Mouse (Mus musculus) lung, postnatal 0 days (tissue): Measurements from ENCODE around the gene Gcm2. TPM values are rescaled to one million over a fixed set of nuclear protein-coding genes. Genes with fewer than 3 reads are reported as not detected.
A peak's percentile ranks its signal among the peaks of the same experiment; 100 is the strongest.

Experiments used
- ATAC-seq: fragments of 200-750 bp; cut with Nextera tagmentation; 2 replicates; pipeline ENCODE4 v1.8.0; 2017; ENCODE audit warnings: moderate library complexity
- DNase-seq: peaks from one replicate; pipeline ENCODE4 v3.0.0-alpha.2; 2016; ENCODE audit warnings: low spot score
- H3K27ac ChIP-seq: fragments of 300-500 bp; sonication (generic); 2 replicates; pipeline ENCODE4 v1.5.1; 2014; ENCODE audit warnings: antibody characterized with exemption, mild to moderate bottlenecking, low read length, mixed read lengths
- H3K27me3 ChIP-seq: fragments of 300-500 bp; sonication (generic); replicated peaks from 2 replicates; pipeline ENCODE4 v1.6.1; 2014; ENCODE audit warnings: low read length, mixed read lengths; ENCODE audit not compliant: insufficient read depth
- H3K36me3 ChIP-seq: fragments of 300-500 bp; sonication (generic); 2 replicates; pipeline ENCODE4 v1.6.1; 2014; ENCODE audit warnings: low read length, mixed read lengths; ENCODE audit not compliant: insufficient read depth
- H3K4me1 ChIP-seq: fragments of 300-500 bp; sonication (generic); 2 replicates; pipeline ENCODE4 v1.6.1; 2014; ENCODE audit warnings: antibody characterized with exemption, low read depth, low read length, mixed read lengths; ENCODE audit not compliant: insufficient read depth
- H3K4me2 ChIP-seq: fragments of 300-500 bp; sonication (generic); replicated peaks from 2 replicates; pipeline ENCODE4 v1.6.1; 2014; ENCODE audit warnings: low read depth, mild to moderate bottlenecking, low read length, moderate library complexity, mixed read lengths
- H3K4me3 ChIP-seq: fragments of 300-500 bp; sonication (generic); 2 replicates; pipeline ENCODE4 v1.5.1; 2014; ENCODE audit warnings: low read depth, low read length
- H3K9ac ChIP-seq: fragments of 300-500 bp; sonication (generic); replicated peaks from 2 replicates; pipeline ENCODE4 v1.6.1; 2014; ENCODE audit warnings: low read depth, mild to moderate bottlenecking
- H3K9me3 ChIP-seq: fragments of 300-500 bp; sonication (generic); 2 replicates; pipeline ENCODE4 v1.6.1; 2016; ENCODE audit warnings: low read length, mixed read lengths
- CTCF ChIP-seq: IDR thresholded peaks from 2 replicates; pipeline ENCODE4 v1.5.1; 2016; ENCODE audit warnings: antibody characterized with exemption, mild to moderate bottlenecking
- EP300 ChIP-seq: IDR thresholded peaks from 2 replicates; pipeline ENCODE4 v1.6.1; 2016; ENCODE audit warnings: antibody characterized with exemption, mild to moderate bottlenecking, control low read depth
- WGBS: fragments of 180-500 bp; shearing (Covaris S2); extraction: QIAGEN DNeasy Blood & Tissue Kit; methylation state at CpG from one replicate; pipeline ENCODE4 v1.1.7; 2014; 5-methylcytosine and 5-hydroxymethylcytosine counted together
- polyA plus RNA-seq: library from polyadenylated mRNA; unstranded; fragments of >200 nt; fragmentation: Nextera tagmentation; extraction: Ambion mirVana; gene quantifications from 2 replicates; pipeline ENCODE4 v1.2.1, GENCODE M21; 2015

Gene Gcm2
- polyA plus RNA-seq, 1 experiment from 2014 or later: not detected

GRCm38 (mm10) chr13:41085140-41085539 is 25.7 kb downstream of the Gcm2 start:
- Histone ChIP-seq H3K4me1 (no peaks in the 10 kb centered on the region), H3K9me3 (no peaks in the 10 kb centered on the region), H3K9ac (no peak overlapping the region), H3K27me3 (0 out of 2 replicates have a peak, but pooled peaks cover 5% of the 10 kb centered on the region), H3K4me3 (no peak overlapping the region), H3K27ac (no peak overlapping the region), H3K36me3 (no peaks in the 10 kb centered on the region), H3K4me2 (no peak overlapping the region)
- no peak for ATAC-seq
- WGBS: 12% methylated on average over 2 of the region's 2 CpGs
- peak; percentile 47 for DNase-seq
- no peak for TF ChIP-seq EP300
- TF ChIP-seq CTCF: peak; percentile 71

DNA sequence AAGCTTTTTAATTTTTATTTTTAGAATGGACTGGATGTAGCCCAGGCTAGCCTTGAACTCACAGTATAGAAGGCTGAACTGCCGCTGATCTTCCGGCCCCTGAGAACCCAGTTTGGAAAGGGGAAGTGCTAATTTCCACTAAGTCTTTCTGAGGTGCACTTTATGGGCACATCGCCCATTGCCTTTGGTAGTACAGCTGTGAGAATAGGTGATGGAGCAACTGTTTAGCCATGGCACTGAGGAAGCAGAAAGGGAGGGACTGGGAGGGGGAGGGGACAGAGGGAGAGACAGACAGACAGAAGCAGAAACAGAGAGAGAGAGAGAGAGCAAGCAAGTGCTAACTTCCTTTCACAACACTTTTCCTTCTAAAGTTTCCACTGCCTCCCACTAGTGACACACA is 26.3 kb downstream of the Gcm2 start:
- ATAC-seq: no peak
- Histone ChIP-seq H3K27me3 (0 out of 2 replicates have a peak, but pooled peaks cover 5% of the 10 kb centered on the region), H3K4me1 (no peaks in the 10 kb centered on the region), H3K27ac (no peak overlapping the region), H3K36me3 (no peaks in the 10 kb centered on the region), H3K4me2 (no peak overlapping the region), H3K4me3 (no peak overlapping the region), H3K9ac (no peak overlapping the region), H3K9me3 (no peaks in the 10 kb centered on the region)
- 77% methylated on average over 3 of the region's 3 CpGs for WGBS
- TF ChIP-seq CTCF (no peak), EP300 (no peak)
- DNase-seq: peak; percentile 18

- Histone ChIP-seq H3K4me3 (no peak overlapping the region), H3K9ac (no peak overlapping the region), H3K36me3 (no peaks in the 10 kb centered on the region), H3K27ac (no peak overlapping the region), H3K4me1 (no peaks in the 10 kb centered on the region), H3K9me3 (no peaks in the 10 kb centered on the region), H3K27me3 (0 out of 2 replicates have a peak, but pooled peaks cover 5% of the 10 kb centered on the region), H3K4me2 (no peak overlapping the region)
- ATAC-seq: no peak
- WGBS: 89% methylated on average over 6 of the region's 6 CpGs
- no peak for TF ChIP-seq CTCF
- no peak for DNase-seq
Measured at GRCm38 (mm10) chr13:41080700-41081099, 30.1 kb downstream of the Gcm2 start.

GRCm38 (mm10) chr13:41079859-41080258 is 31.0 kb downstream of the Gcm2 start:
- H3K27me3 ChIP-seq: 0 out of 2 replicates have a peak, but pooled peaks cover 5% of the 10 kb centered on the region
- 56% methylated on average over 5 of the region's 5 CpGs for WGBS
- H3K4me3 ChIP-seq: no peak overlapping the region; the same call in 1 of the 2 replicates
- no peaks in the 10 kb centered on the region for H3K9me3 ChIP-seq
- H3K9ac ChIP-seq: no peak overlapping the region
- H3K27ac ChIP-seq: no peak overlapping the region
- ATAC-seq: no peak
- H3K4me2 ChIP-seq: no peak overlapping the region
- TF ChIP-seq EP300 (no peak), CTCF (no peak)
- H3K4me1 ChIP-seq: no peaks in the 10 kb centered on the region
- no peak for DNase-seq
- H3K36me3 ChIP-seq: no peaks in the 10 kb centered on the region

- H3K27ac ChIP-seq: no peak within 1 kb of the TSS
- no peaks in the 10 kb centered on the region for H3K9me3 ChIP-seq
- TF ChIP-seq CTCF: no peak
- no peak for TF ChIP-seq EP300
- H3K36me3 ChIP-seq: no peaks in the 10 kb centered on the region
- 0 out of 2 replicates have a peak, but pooled peaks cover 5% of the 10 kb centered on the region for H3K27me3 ChIP-seq
- H3K4me2 ChIP-seq: peak within 1 kb of the TSS; percentile 68
- DNase-seq (peak; percentile 78), ATAC-seq (peak; percentile 96)
- under 1% methylated on average over 38 of the region's 40 CpGs for WGBS
- no peak within 1 kb of the TSS for H3K9ac ChIP-seq
- H3K4me1 ChIP-seq: no peaks in the 10 kb centered on the region
- peak within 1 kb of the TSS; percentile 36 for H3K4me3 ChIP-seq
Measured at GRCm38 (mm10) chr13:41079421-41079780, 31.4 kb downstream of the Gcm2 start, which contains the start of gene Mak. Gene Mak, minus strand, starts transcription at chr13:41079706.

GRCm38 (mm10) chr13:41078690-41079420 is 32.0 kb downstream of the Gcm2 start:
- 15% methylated on average over 24 of the region's 24 CpGs for WGBS
- TF ChIP-seq EP300: no peak
- no peak for TF ChIP-seq CTCF
- no peak overlapping the region for H3K9ac ChIP-seq

More at GRCm38 (mm10) chr13:41078690-41079420, 32.0 kb downstream of the Gcm2 start:
- 0 out of 2 replicates have a peak, but pooled peaks cover 5% of the 10 kb centered on the region for H3K27me3 ChIP-seq
- H3K4me3 ChIP-seq: peak overlapping the region; percentile 36
- H3K9me3 ChIP-seq: no peaks in the 10 kb centered on the region
- 0 out of 2 replicates have a peak, but pooled peaks have one; percentile 34 for ATAC-seq
- no peaks in the 10 kb centered on the region for H3K36me3 ChIP-seq
- peak overlapping the region; percentile 68 for H3K4me2 ChIP-seq
- H3K4me1 ChIP-seq: no peaks in the 10 kb centered on the region
- no peak overlapping the region for H3K27ac ChIP-seq
- DNase-seq: no peak
